ENCODE assay signal across 15 mouse cellular contexts in the genomic region with DNA sequence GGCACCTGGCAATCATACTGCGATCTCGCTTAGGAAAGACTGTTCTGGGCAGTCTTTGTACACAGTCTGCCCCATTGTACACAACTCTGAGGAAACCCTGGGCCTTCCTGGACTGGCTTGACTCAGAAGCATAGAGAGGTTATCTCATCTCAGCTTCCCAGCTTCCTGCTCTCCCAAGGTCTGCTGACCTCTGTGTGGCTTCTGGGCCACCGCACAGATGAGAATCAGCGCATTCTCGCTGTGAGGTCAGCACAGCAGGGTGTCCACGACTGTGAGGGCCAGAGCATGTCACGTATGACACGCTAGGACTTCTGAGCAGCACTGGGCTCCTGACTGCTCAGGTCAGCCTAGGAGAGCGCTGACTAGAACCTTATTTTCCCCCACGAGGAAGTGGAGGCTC. TPM values are rescaled to one million over a fixed set of nuclear protein-coding genes. Genes with fewer than 3 reads are reported as not detected.
DNase-seq lines count a peak whose midpoint lies in the region; ATAC-seq and TF ChIP-seq lines count a peak whose summit lies in the region.
"Had no signal": no experiment of that assay in that cellular context is flagged by ENCODE, and none has a peak within 500 bp of the region (broad histone marks: within the 10 kb centered on the region; RNA-seq: fewer than 3 reads in every experiment).

No protein-coding gene starts in this region.

- 41% methylated on average over 10 of the region's 10 CpGs for WGBS in heart, postnatal 0 days
- WGBS in liver, embryonic 13.5 days (ENCODE audit: insufficient replicate concordance), result 20% methylated on average over 10 of the region's 10 CpGs

- no peaks in the 10 kb centered on the region for H3K27me3 ChIP-seq in heart, postnatal 0 days (ENCODE audit: control insufficient read depth, insufficient read depth, low read length)
- no peaks in the 10 kb centered on the region for H3K27me3 ChIP-seq in liver, embryonic 13.5 days

- intact Hi-C loops in heart, postnatal 14 days (cut with DNase I), result no loop called here

- no peaks in the 10 kb centered on the region for H3K4me1 ChIP-seq in heart, postnatal 0 days (ENCODE audit: control insufficient read depth, insufficient read depth)
- H3K4me1 ChIP-seq in liver, embryonic 13.5 days (replicated peaks), result peaks cover 12% of the 10 kb centered on the region; the same call in 1 of the 2 replicates

- no peaks in the 10 kb centered on the region for H3K36me3 ChIP-seq in heart, postnatal 0 days (replicated peaks; ENCODE audit: control insufficient read depth, insufficient read depth, low read length)
- H3K36me3 ChIP-seq in liver, embryonic 13.5 days, result no peaks in the 10 kb centered on the region

- TF ChIP-seq EP300 in heart, postnatal 0 days (IDR thresholded peaks at IDR 0.05; ENCODE audit: low read depth), result no peak

- H3K4me2 ChIP-seq in heart, postnatal 0 days (ENCODE audit: low read depth, low read length), result no peak overlapping the region
- H3K4me2 ChIP-seq in liver, embryonic 13.5 days, result no peak overlapping the region

- TF ChIP-seq CTCF in heart, postnatal 0 days (IDR thresholded peaks at IDR 0.05; ENCODE audit: low read depth), result no peak

- H3K9me3 ChIP-seq in heart, postnatal 0 days (replicated peaks; ENCODE audit: control insufficient read depth, low read length), result no peaks in the 10 kb centered on the region
- H3K9me3 ChIP-seq in liver, embryonic 13.5 days (replicated peaks), result no peaks in the 10 kb centered on the region

- peak; percentile 14; the same call in 1 of the 2 replicates for ATAC-seq in heart, postnatal 0 days (ENCODE audit: insufficient read depth, low read depth)
- peak; percentile 33 for ATAC-seq in liver, embryonic 13.5 days (ENCODE audit: low read depth)

- DNase-seq in heart, postnatal 0 days (ENCODE audit: low spot score), result no peak
- no peak for DNase-seq in heart, postnatal 14 days
- peak; percentile 29 for DNase-seq in urinary bladder, adult 2 months (ENCODE audit: low spot score)
- DNase-seq in urinary bladder, postnatal 4 days (ENCODE audit: low spot score in 2 of 2), result no peak
- no peak for DNase-seq in liver, embryonic 13.5 days
- DNase-seq in layer of hippocampus, adult 9-11 months, result no peak
- DNase-seq in gastrocnemius, postnatal 10 days, result no peak
- DNase-seq: adrenal gland, postnatal 10 days; cerebellum, postnatal 36 days; heart, postnatal 36 days; kidney, adult 18-20 months; lung, postnatal 14 days had no signal

- H3K27ac ChIP-seq in heart, postnatal 0 days (ENCODE audit: low read depth), result no peak overlapping the region
- H3K27ac ChIP-seq in liver, embryonic 13.5 days, result peak overlapping the region; percentile 53; the same call in 1 of the 2 replicates
- H3K27ac ChIP-seq: layer of hippocampus, adult 2 months had no signal

- H3K9ac ChIP-seq in heart, postnatal 0 days (replicated peaks; ENCODE audit: low read depth, low read length), result no peak overlapping the region
- H3K9ac ChIP-seq in liver, embryonic 13.5 days, result no peak overlapping the region

- H3K4me3 ChIP-seq in heart, postnatal 0 days (ENCODE audit: low read depth, low read length), result no peak overlapping the region
- H3K4me3 ChIP-seq in liver, embryonic 13.5 days (replicated peaks), result no peak overlapping the region
- H3K4me3 ChIP-seq: erythroblast, embryonic 14.5 days; layer of hippocampus, adult 2 months had no signal

RNA-seq across cellular contexts. Expression of gene Hsd17b2, which starts 29.3 kb away (rescaled TPM):
- total RNA-seq in heart, postnatal 0 days (2014; rRNA removed; ENCODE audit: low replicate concordance), result 2.3 TPM in 1 of 2 replicates, not detected in the other
- polyA plus RNA-seq in heart, postnatal 0 days (2015; fragmentation: Nextera tagmentation; extraction: Ambion mirVana), result not detected in 2 replicates
- not detected for total RNA-seq in heart, postnatal 14 days (2021)
- 27.4 and 41.2 TPM in 2 replicates for polyA plus RNA-seq in urinary bladder, adult 2 months (2012; rRNA removed)
- polyA plus RNA-seq in liver, embryonic 13.5 days (2015; fragmentation: Nextera tagmentation; extraction: Ambion mirVana), result 41.4 and 46.2 TPM in 2 replicates
- under 1 TPM in 1 of 2 experiments, not detected in 1; 0.20 TPM for total RNA-seq in gastrocnemius, postnatal 10 days (2021)
- total RNA-seq: gastrocnemius, adult 8-10 months; heart, postnatal 36 days had no signal
- polyA plus RNA-seq: erythroblast, embryonic 14.5 days had no signal

RNA-seq across cellular contexts. Expression of gene Sdr42e1, which starts 57.5 kb away (rescaled TPM):
- 0.23 and 2.0 TPM in 2 replicates for total RNA-seq in heart, postnatal 0 days (2014; rRNA removed; ENCODE audit: low replicate concordance)
- polyA plus RNA-seq in heart, postnatal 0 days (2015; fragmentation: Nextera tagmentation; extraction: Ambion mirVana), result 0.61 and 0.92 TPM in 2 replicates
- total RNA-seq in heart, postnatal 14 days (2021), result 1 to 10 TPM; 1.6 to 2.2 TPM
- polyA plus RNA-seq in urinary bladder, adult 2 months (2012; rRNA removed), result 58.3 and 71.6 TPM in 2 replicates
- polyA plus RNA-seq in liver, embryonic 13.5 days (2015; fragmentation: Nextera tagmentation; extraction: Ambion mirVana), result 1.1 and 1.5 TPM in 2 replicates
- total RNA-seq in gastrocnemius, postnatal 10 days (2021), result under 1 TPM; 0.41 to 0.52 TPM
- polyA plus RNA-seq: erythroblast, embryonic 14.5 days had no signal
